Mouse (Mus musculus) hindbrain, postnatal 0 days (tissue): ENCODE results near the gene Rapgef4. TPM values are rescaled to one million over a fixed set of nuclear protein-coding genes. Genes with fewer than 3 reads are reported as not detected.
A peak's percentile ranks its signal among the peaks of the same experiment; 100 is the strongest.

ENCODE experiments used
- ATAC-seq: fragments of 200-750 bp; cut with Nextera tagmentation; 2 replicates; pipeline ENCODE4 v1.8.0; 2017; ENCODE audit warnings: mild to moderate bottlenecking, moderate TSS enrichment, moderate library complexity
- DNase-seq: peaks from one replicate; pipeline ENCODE4 v3.0.0-alpha.2; 2015; ENCODE audit warnings: low spot score
- H3K27ac ChIP-seq: fragments of 300-500 bp; sonication (generic); 2 replicates; pipeline ENCODE4 v1.5.1; 2014; ENCODE audit warnings: mild to moderate bottlenecking
- H3K27me3 ChIP-seq: fragments of 300-500 bp; sonication (generic); 2 replicates; pipeline ENCODE4 v1.6.1; 2014; ENCODE audit warnings: low read length, mixed read lengths; ENCODE audit not compliant: insufficient read depth
- H3K36me3 ChIP-seq: fragments of 300-500 bp; sonication (generic); 2 replicates; pipeline ENCODE4 v1.6.1; 2014; ENCODE audit warnings: low read length, mixed read lengths; ENCODE audit not compliant: insufficient read depth
- H3K4me1 ChIP-seq: fragments of 300-500 bp; sonication (generic); 2 replicates; pipeline ENCODE4 v1.6.1; 2014; ENCODE audit warnings: antibody characterized with exemption, low read length, mixed read lengths; ENCODE audit not compliant: insufficient read depth
- H3K4me2 ChIP-seq: fragments of 300-500 bp; sonication (generic); 2 replicates; pipeline ENCODE4 v1.6.1; 2014; ENCODE audit warnings: low read depth, mild to moderate bottlenecking, low read length, moderate library complexity, mixed read lengths
- H3K4me3 ChIP-seq: fragments of 300-500 bp; sonication (generic); 2 replicates; pipeline ENCODE4 v1.5.1; 2014; ENCODE audit warnings: low read length
- H3K9ac ChIP-seq: fragments of 300-500 bp; sonication (generic); replicated peaks from 2 replicates; pipeline ENCODE4 v1.6.1; 2014; ENCODE audit warnings: mild to moderate bottlenecking, low read length, moderate library complexity, mixed read lengths
- H3K9me3 ChIP-seq: fragments of 300-500 bp; sonication (generic); 2 replicates; pipeline ENCODE4 v1.6.1; 2016; ENCODE audit warnings: low read length, mixed read lengths
- CTCF ChIP-seq: IDR thresholded peaks from 2 replicates; pipeline ENCODE4 v1.5.1; 2016; ENCODE audit warnings: antibody characterized with exemption, control low read depth, low read depth
- WGBS: fragments of 180-500 bp; shearing (Covaris S2); extraction: QIAGEN DNeasy Blood & Tissue Kit; methylation state at CpG from one replicate; pipeline ENCODE4 v1.1.7; 2014; 5-methylcytosine and 5-hydroxymethylcytosine counted together
- polyA plus RNA-seq: library from polyadenylated mRNA; unstranded; fragments of >200 nt; fragmentation: Nextera tagmentation; extraction: Ambion mirVana; gene quantifications from 2 replicates; pipeline ENCODE4 v1.2.1, GENCODE M21; 2015
- total RNA-seq: library from RNA; depleted of rRNA; stranded (reverse); fragments of >200 nt; gene quantifications from 2 replicates; pipeline ENCODE4 v1.2.3, GENCODE M21; 2014; rRNA removed

Gene Rapgef4
- total RNA-seq = 55.2 and 104 TPM in 2 replicates
- 42.5 and 47.3 TPM in 2 replicates for polyA plus RNA-seq

DNA sequence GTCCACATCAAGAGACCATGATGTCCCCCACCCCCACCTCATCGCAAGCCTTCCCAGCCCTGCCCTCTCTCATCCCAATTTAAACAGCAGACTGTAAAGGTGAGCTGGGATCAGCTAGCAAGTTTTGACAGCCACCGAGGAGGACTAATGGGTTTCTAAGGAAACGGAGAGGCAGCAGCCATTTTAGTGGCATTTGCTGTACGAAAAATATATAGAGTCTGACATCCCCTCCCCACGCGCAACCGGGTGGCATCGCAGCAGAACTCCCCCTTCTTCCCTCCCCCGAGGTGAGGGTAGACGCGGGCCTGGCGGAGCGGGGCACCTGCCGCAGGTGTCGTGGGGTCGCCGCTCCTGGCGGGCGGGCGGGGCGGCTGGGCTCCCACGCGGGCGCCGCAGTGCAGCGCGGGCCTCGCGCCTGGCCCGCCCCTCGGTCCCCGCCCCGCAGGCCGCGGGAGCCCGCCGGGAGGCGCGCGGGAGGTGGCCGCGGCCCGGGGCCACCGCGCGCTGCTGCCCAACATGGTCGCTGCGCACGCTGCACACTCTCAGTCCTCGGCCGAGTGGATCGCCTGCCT lies at the start of gene Rapgef4:
Rapgef4 (plus strand) TSS at position 470 of the 572 bp plus-strand sequence.
- WGBS = under 1% methylated on average over 36 of the region's 52 CpGs
- peak within 1 kb of the TSS; percentile 89 for H3K27ac ChIP-seq
- peak; percentile 79 for ATAC-seq
- H3K4me2 ChIP-seq = peak within 1 kb of the TSS; percentile 91
- H3K4me3 ChIP-seq = peak within 1 kb of the TSS; percentile 64
- no peaks in the 10 kb centered on the region for H3K9me3 ChIP-seq
- no peaks in the 10 kb centered on the region for H3K36me3 ChIP-seq
- DNase-seq = peak; percentile 64
- no peak for TF ChIP-seq CTCF
- peaks cover 10% of the 10 kb centered on the region for H3K4me1 ChIP-seq
- H3K9ac ChIP-seq = peak within 1 kb of the TSS; percentile 95
- no peaks in the 10 kb centered on the region for H3K27me3 ChIP-seq

DNA sequence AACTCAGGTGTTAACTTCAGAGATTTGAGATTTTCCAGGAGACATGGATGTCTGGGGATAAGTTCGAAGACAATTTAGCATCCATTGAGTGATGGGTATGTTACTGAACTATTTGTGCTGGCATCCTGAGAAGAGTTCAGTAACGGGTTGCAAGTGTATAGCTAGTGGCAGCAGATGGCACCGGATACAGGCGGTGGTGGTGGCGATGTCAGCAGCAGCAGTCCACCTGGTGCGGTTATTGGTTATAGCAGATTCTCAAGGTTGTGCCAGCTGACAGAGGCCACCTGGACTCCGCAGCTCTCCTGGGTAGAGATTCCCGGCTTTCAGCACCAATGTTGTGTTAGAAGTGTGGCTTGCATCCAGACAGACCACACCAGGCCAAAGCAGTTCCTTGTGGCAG lies 47.0 kb upstream of the Rapgef4 start:
- no peak overlapping the region for H3K4me3 ChIP-seq
- no peak for DNase-seq
- H3K27me3 ChIP-seq = no peaks in the 10 kb centered on the region
- no peak overlapping the region for H3K9ac ChIP-seq
- no peaks in the 10 kb centered on the region for H3K4me1 ChIP-seq
- WGBS = 85% methylated on average over 8 of the region's 8 CpGs
- no peaks in the 10 kb centered on the region for H3K36me3 ChIP-seq
- no peak overlapping the region for H3K4me2 ChIP-seq
- ATAC-seq = no peak
- no peak overlapping the region for H3K27ac ChIP-seq
- no peak for TF ChIP-seq CTCF
- H3K9me3 ChIP-seq = no peaks in the 10 kb centered on the region

DNA sequence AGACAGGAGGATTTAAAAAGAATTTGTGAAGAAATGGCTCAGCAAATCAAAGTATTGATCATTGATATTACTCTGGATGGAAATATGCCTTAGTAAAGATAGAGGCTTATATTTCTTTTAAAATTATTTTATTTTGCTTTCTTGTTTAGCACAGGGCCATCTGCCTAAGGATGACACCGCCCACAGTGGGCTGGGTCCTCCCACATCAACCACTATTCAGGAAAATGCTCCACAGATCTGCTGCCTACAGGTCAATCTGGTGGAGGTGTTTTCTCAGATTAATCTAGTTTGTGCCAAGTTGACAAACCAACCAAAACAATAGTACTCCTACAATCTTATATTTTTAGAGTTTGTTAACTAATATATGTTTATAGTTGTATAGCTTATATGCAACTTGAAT lies 44.3 kb upstream of the Rapgef4 start:
- Histone ChIP-seq H3K4me2 (no peak overlapping the region), H3K9ac (no peak overlapping the region), H3K27me3 (no peaks in the 10 kb centered on the region), H3K27ac (no peak overlapping the region), H3K4me3 (no peak overlapping the region), H3K4me1 (no peaks in the 10 kb centered on the region), H3K36me3 (no peaks in the 10 kb centered on the region), H3K9me3 (no peaks in the 10 kb centered on the region)
- TF ChIP-seq CTCF = no peak
- ATAC-seq (no peak), DNase-seq (no peak)
- WGBS = 91% methylated on average over 1 of the region's 1 CpGs

DNA sequence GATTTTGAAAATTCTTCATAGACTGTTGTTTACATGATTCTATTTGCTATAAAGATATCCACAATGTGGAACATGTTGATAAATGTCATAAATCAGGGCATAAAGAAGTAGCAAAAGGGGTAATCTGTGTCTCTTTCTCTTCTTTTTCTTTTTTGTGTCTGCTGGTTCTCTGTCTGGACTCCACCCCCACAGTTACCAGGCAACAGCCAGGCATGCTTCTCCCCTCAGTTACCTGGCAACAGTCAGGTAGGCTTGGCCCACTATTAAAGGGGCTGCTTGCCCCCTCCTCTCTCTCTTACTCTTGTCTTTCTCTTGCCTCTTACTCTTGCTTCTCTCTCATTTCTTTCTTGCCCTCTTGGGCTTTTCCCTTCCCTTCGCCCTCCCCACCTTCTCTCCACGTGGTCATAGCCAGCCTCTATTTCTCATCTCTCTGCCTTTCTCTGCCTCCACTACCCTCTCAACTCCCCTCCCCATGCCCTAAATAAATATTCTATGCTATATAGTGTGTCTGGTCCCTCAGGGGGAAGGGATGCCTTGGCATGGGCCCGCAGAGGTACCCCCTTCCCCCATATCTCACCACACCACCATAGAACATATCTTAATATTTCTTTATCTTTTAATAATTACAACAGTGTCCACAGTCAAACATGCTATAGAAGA lies 43.3 kb upstream of the Rapgef4 start:
- no peak overlapping the region for H3K4me3 ChIP-seq
- H3K9me3 ChIP-seq = no peaks in the 10 kb centered on the region
- ATAC-seq (peak; percentile 62; the same call in 1 of the 2 replicates), DNase-seq (peak; percentile 31)
- no peak overlapping the region for H3K4me2 ChIP-seq
- H3K9ac ChIP-seq = no peak overlapping the region
- no peaks in the 10 kb centered on the region for H3K27me3 ChIP-seq
- H3K27ac ChIP-seq = no peak overlapping the region
- no peak for TF ChIP-seq CTCF
- H3K4me1 ChIP-seq = no peaks in the 10 kb centered on the region
- 62% methylated on average over 3 of the region's 3 CpGs for WGBS
- H3K36me3 ChIP-seq = no peaks in the 10 kb centered on the region

DNA sequence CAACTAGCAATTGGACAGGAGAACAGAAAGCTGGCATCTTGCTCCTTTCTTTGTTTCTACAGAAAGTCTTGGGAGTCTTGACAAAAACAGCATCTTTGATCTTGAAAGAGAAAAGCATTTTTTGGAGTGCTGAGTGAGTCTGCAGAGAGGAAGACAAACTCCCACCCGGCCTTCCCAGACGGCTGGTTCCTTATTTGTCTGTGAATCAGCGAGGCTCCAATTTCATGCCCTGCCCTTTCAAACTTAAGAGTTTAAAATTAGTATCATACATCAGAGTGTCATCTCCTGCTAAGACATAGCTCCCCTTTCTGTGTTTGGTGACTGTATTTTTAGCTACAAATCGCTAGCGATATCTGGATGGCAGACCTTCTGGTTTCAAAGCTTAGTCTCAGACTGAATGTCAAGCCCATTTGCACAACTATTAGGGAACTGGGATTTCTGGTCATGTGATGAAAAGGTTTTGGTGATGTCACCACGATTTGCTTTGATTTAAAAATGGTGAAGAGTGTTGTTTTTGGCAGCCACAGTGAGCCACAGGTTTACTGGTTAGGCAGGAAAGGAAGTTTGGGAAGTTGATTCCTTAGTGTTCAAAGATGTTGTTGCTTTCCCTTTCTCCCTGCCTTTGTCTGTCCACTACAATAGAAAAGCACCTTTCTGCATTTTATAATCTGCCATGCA lies 42.2 kb upstream of the Rapgef4 start:
- ATAC-seq (no peak), DNase-seq (no peak)
- H3K4me2 ChIP-seq = no peak overlapping the region
- H3K27ac ChIP-seq = no peak overlapping the region
- no peak overlapping the region for H3K9ac ChIP-seq
- no peaks in the 10 kb centered on the region for H3K9me3 ChIP-seq
- no peak overlapping the region for H3K4me3 ChIP-seq
- H3K27me3 ChIP-seq = no peaks in the 10 kb centered on the region
- 44% methylated on average over 6 of the region's 6 CpGs for WGBS
- TF ChIP-seq CTCF = no peak
- no peaks in the 10 kb centered on the region for H3K4me1 ChIP-seq
- no peaks in the 10 kb centered on the region for H3K36me3 ChIP-seq

DNA sequence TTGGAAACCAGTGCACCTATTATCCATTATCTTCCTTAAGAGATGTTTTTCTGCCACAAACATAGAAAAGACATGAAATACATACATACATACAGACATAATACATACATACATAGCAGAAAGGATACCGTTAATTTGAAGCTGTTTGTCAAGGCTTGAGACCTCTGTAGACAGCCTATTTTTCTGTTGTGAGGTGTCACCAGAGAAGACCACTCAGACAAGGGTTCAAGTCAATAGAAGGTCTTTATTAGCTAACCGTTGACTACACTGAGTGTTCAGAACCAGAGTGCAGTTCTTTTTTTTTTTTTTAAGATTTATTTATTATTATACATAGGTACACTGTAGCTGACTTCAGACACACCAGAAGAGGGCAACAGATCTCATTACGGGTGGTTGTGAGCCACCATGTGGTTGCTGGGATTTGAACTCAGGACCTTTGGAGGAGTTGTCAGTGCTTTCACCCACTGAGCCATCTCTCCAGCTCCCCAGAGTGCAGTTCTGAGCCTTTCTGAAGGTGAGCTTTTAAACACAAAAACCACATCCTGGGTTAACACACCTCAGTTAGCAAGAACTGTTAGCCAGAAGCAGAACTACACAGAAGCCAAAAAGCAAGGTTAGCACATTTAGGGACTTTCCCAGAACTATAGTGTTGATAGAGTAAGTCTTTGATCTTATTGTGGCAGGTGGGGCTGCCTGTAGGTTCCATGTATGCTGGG lies 39.9 kb upstream of the Rapgef4 start:
- no peaks in the 10 kb centered on the region for H3K27me3 ChIP-seq
- H3K9ac ChIP-seq = no peak overlapping the region
- DNase-seq = no peak
- H3K27ac ChIP-seq = no peak overlapping the region
- no peak for ATAC-seq
- WGBS = 96% methylated on average over 3 of the region's 3 CpGs
- TF ChIP-seq CTCF = no peak
- H3K4me1 ChIP-seq = no peaks in the 10 kb centered on the region
- no peak overlapping the region for H3K4me2 ChIP-seq
- no peak overlapping the region for H3K4me3 ChIP-seq
- no peaks in the 10 kb centered on the region for H3K9me3 ChIP-seq
- no peaks in the 10 kb centered on the region for H3K36me3 ChIP-seq
